Mouse (Mus musculus) spleen, adult 2 months (tissue): ENCODE data around the gene Cenpf.
A peak's percentile ranks its signal among the peaks of the same experiment; 100 is the strongest.

Experiments used
- CTCF ChIP-seq: fragments of 200-500 bp; IDR thresholded peaks from 2 replicates; pipeline ENCODE4 v1.5.1; 2011; ENCODE audit warnings: mild to moderate bottlenecking, inconsistent platforms; ENCODE audit not compliant: insufficient read depth, insufficient read length, insufficient replicate concordance; ENCODE audit errors: extremely low read depth
- POLR2A ChIP-seq: fragments of 200-500 bp; IDR thresholded peaks from 2 replicates; pipeline ENCODE4 v1.6.1; 2011; ENCODE audit warnings: low read depth, low read length, inconsistent platforms

DNA sequence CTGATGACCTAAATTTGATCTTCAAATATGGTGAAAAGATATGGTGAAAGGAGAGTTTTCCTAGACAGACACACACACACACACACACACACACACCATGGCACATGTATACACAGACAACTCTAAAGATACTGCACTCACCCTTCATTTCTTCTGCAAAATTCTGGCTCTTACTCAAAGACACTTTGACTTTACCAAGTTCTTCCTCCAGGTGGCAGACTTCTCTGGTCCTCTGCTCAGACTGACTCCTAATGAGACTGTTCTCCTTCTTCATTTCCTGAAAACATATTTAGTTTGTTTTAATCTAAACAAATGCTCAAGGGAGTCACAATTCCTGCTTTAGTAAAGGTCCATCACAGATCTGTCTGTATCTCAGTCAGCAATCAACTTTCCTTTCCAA, 26.0 kb downstream of the Cenpf start:
- peak; percentile 2; the same call in 1 of the 2 replicates for TF ChIP-seq CTCF
- no peak for TF ChIP-seq POLR2A
